In genomic region chr3:117073399-117073798, GRCm38 (mm10) we compare ENCODE assay signal across 14 mouse cellular contexts.
"Had no signal": no experiment of that assay in that cellular context is flagged by ENCODE, and none has a peak within 500 bp of the region (broad histone marks: within the 10 kb centered on the region; RNA-seq: fewer than 3 reads in every experiment).

No protein-coding gene starts in this region.

- H3K4me3 ChIP-seq: left cerebral cortex, adult 2 months; limb, embryonic 15.5 days; liver, embryonic 13.5 days; lung, embryonic 15.5 days; megakaryocyte, embryonic 14.5 days; midbrain, embryonic 15.5 days had no signal

- H3K4me1 ChIP-seq: limb, embryonic 15.5 days; liver, embryonic 13.5 days; lung, embryonic 15.5 days; megakaryocyte, embryonic 14.5 days; midbrain, embryonic 15.5 days had no signal

- H3K4me2 ChIP-seq: limb, embryonic 15.5 days; liver, embryonic 13.5 days; lung, embryonic 15.5 days; midbrain, embryonic 11.5 days; midbrain, embryonic 15.5 days had no signal

- H3K9ac ChIP-seq: limb, embryonic 15.5 days; liver, embryonic 13.5 days; liver, postnatal 0 days; lung, embryonic 15.5 days; midbrain, embryonic 15.5 days had no signal

- DNase-seq: kidney, adult 8-10 months; liver, embryonic 13.5 days; liver, postnatal 0 days; lung, postnatal 14 days; right cerebral cortex, postnatal 14 days; thymus, postnatal 4 days had no signal

- H3K27me3 ChIP-seq: limb, embryonic 15.5 days; liver, embryonic 13.5 days; megakaryocyte, embryonic 14.5 days; midbrain, embryonic 15.5 days had no signal

- H3K27ac ChIP-seq: left cerebral cortex, adult 2 months; limb, embryonic 15.5 days; liver, embryonic 13.5 days; lung, embryonic 15.5 days; macrophage; midbrain, embryonic 15.5 days had no signal

- H3K9me3 ChIP-seq: limb, embryonic 15.5 days; liver, embryonic 13.5 days; lung, embryonic 15.5 days; megakaryocyte, embryonic 14.5 days; midbrain, embryonic 15.5 days had no signal

- H3K36me3 ChIP-seq: limb, embryonic 15.5 days; liver, embryonic 13.5 days; lung, embryonic 15.5 days; midbrain, embryonic 15.5 days had no signal

- ATAC-seq: intestine, postnatal 0 days; liver, postnatal 0 days; midbrain, embryonic 15.5 days had no signal
